ENCODE assay signal across 16 mouse cellular contexts in the genomic region with DNA sequence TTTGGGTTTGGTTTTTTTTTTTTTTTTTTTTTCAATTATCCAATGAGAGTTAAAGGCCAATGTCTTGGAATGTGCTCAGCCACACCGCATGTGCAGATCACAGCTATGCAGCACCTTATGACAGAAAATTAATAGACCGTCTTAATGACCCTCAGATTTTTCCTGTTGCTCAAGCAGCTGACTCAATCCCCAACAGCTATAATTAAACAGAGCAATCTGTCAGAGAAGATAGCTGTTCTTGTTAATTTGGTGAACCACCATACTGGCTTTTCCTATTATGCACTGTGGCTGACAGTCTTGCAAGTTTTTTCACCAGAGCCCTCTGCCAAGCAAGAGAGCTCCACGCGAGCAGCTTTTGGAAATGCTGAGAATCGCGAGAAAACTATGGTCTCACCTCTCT.
DNase-seq lines count a peak whose midpoint lies in the region; ATAC-seq lines count a peak whose summit lies in the region.
"Had no signal": no experiment of that assay in that cellular context is flagged by ENCODE, and none has a peak within 500 bp of the region (broad histone marks: within the 10 kb centered on the region; RNA-seq: fewer than 3 reads in every experiment).

No protein-coding gene starts in this region.

- H3K9me3 ChIP-seq in midbrain, embryonic 14.5 days (ENCODE audit: control insufficient read depth, low read length): no peaks in the 10 kb centered on the region
- no peaks in the 10 kb centered on the region for H3K9me3 ChIP-seq in midbrain, embryonic 13.5 days
- no peaks in the 10 kb centered on the region for H3K9me3 ChIP-seq in hindbrain, embryonic 12.5 days (replicated peaks)
- H3K9me3 ChIP-seq: heart, embryonic 13.5 days; liver, embryonic 13.5 days had no signal

- H3K27ac ChIP-seq in midbrain, embryonic 14.5 days (replicated peaks; ENCODE audit: low read depth, low read length): no peak overlapping the region
- no peak overlapping the region for H3K27ac ChIP-seq in midbrain, embryonic 13.5 days
- H3K27ac ChIP-seq in hindbrain, embryonic 12.5 days: no peak overlapping the region
- H3K27ac ChIP-seq: heart, embryonic 13.5 days; liver, embryonic 13.5 days had no signal

- ATAC-seq in midbrain, embryonic 14.5 days (ENCODE audit: low FRiP score, low TSS enrichment): no peak
- ATAC-seq in midbrain, embryonic 13.5 days: no peak
- peak; percentile 83 for ATAC-seq in hindbrain, embryonic 12.5 days (ENCODE audit: low FRiP score)
- ATAC-seq in megakaryocyte-erythroid progenitor cell, adult 5-6 weeks (replicated peaks; ENCODE audit: low FRiP score, low TSS enrichment, poor library complexity, severe bottlenecking): no peak

- peak; percentile 2 for DNase-seq in cerebellum, adult 9-10 months
- DNase-seq in cerebellum, adult 18-20 months: no peak
- DNase-seq in midbrain, embryonic 14.5 days: peak; percentile 35
- DNase-seq in retina, postnatal 1 day: peak; percentile 35
- DNase-seq in spleen, postnatal 10 days (ENCODE audit: low spot score in 2 of 2): no peak
- DNase-seq: adrenal gland, postnatal 14 days; kidney, adult 18-20 months; kidney, postnatal 14 days; liver, embryonic 13.5 days; right cerebral cortex, postnatal 4 days; thymus, adult 2 months had no signal

- no peaks in the 10 kb centered on the region for H3K4me1 ChIP-seq in midbrain, embryonic 14.5 days (ENCODE audit: control insufficient read depth, insufficient read depth, low read length)
- peaks cover 10% of the 10 kb centered on the region; the same call in 1 of the 2 replicates for H3K4me1 ChIP-seq in midbrain, embryonic 13.5 days (replicated peaks)
- H3K4me1 ChIP-seq in hindbrain, embryonic 12.5 days: no peaks in the 10 kb centered on the region
- H3K4me1 ChIP-seq: heart, embryonic 13.5 days; liver, embryonic 13.5 days had no signal

- 63% methylated on average over 6 of the region's 6 CpGs for WGBS in midbrain, embryonic 14.5 days
- WGBS in midbrain, embryonic 13.5 days: 75% methylated on average over 6 of the region's 6 CpGs
- WGBS in hindbrain, embryonic 12.5 days: 70% methylated on average over 6 of the region's 6 CpGs

- H3K36me3 ChIP-seq in midbrain, embryonic 14.5 days (ENCODE audit: control insufficient read depth, insufficient read depth, low read length): no peaks in the 10 kb centered on the region
- H3K36me3 ChIP-seq in midbrain, embryonic 13.5 days: no peaks in the 10 kb centered on the region
- H3K36me3 ChIP-seq in hindbrain, embryonic 12.5 days: no peaks in the 10 kb centered on the region
- H3K36me3 ChIP-seq: heart, embryonic 13.5 days; liver, embryonic 13.5 days had no signal

- H3K27me3 ChIP-seq in midbrain, embryonic 14.5 days (ENCODE audit: control insufficient read depth, insufficient read depth, low read length): no peaks in the 10 kb centered on the region
- no peaks in the 10 kb centered on the region for H3K27me3 ChIP-seq in midbrain, embryonic 13.5 days
- H3K27me3 ChIP-seq in hindbrain, embryonic 12.5 days: no peaks in the 10 kb centered on the region
- H3K27me3 ChIP-seq: CH12.LX; heart, embryonic 13.5 days; liver, embryonic 13.5 days had no signal

- H3K4me3 ChIP-seq in midbrain, embryonic 14.5 days (replicated peaks; ENCODE audit: low read depth, low read length): no peak overlapping the region
- no peak overlapping the region for H3K4me3 ChIP-seq in midbrain, embryonic 13.5 days (replicated peaks)
- no peak overlapping the region for H3K4me3 ChIP-seq in hindbrain, embryonic 12.5 days
- H3K4me3 ChIP-seq: heart, embryonic 13.5 days; liver, embryonic 13.5 days had no signal

- no peak overlapping the region for H3K4me2 ChIP-seq in midbrain, embryonic 14.5 days (ENCODE audit: low read length)
- no peak overlapping the region for H3K4me2 ChIP-seq in midbrain, embryonic 13.5 days (replicated peaks)
- H3K4me2 ChIP-seq in hindbrain, embryonic 12.5 days (replicated peaks): no peak overlapping the region
- H3K4me2 ChIP-seq: heart, embryonic 13.5 days; liver, embryonic 13.5 days had no signal

- no peak overlapping the region for H3K9ac ChIP-seq in midbrain, embryonic 14.5 days (replicated peaks; ENCODE audit: low read length)
- H3K9ac ChIP-seq in midbrain, embryonic 13.5 days (replicated peaks): no peak overlapping the region
- H3K9ac ChIP-seq in hindbrain, embryonic 12.5 days: no peak overlapping the region
- H3K9ac ChIP-seq: heart, embryonic 13.5 days; liver, embryonic 13.5 days had no signal

Comparison
In these comparisons a context has a peak if more than half of its experiments do, and no peak if none do; other contexts are left out.
1. DNase-seq: peak in cerebellum, adult 9-10 months (single experiment), midbrain, embryonic 14.5 days (single experiment) and retina, postnatal 1 day (single experiment); none in cerebellum, adult 18-20 months (0 of 2) and spleen, postnatal 10 days (0 of 2).